Mouse (Mus musculus): ENCODE measurements around the gene Ank3.

DNA sequence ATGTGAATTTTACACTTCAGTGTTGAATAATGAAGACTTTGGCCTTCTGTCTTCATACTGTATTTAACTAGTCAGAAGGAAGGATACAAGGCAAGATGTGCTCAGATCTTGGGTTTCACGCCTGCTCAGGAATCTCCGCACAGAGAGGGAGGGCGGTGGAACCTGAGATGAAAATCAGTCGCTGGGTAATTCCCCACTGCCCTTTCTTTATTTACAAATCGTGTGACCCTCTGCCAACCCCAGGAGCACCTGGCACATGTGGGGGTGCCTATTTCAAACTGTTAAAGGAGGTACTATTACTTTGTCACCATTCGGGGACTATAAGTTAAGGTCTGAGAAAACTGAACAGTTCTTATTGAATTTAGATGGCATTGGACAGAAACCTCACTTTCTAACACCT lies 148.1 kb downstream of the Ank3 start:
- TF ChIP-seq CTCF (IDR thresholded peaks at IDR 0.05; ENCODE audit: extremely low read depth, insufficient read length, insufficient replicate concordance, low read depth, low read length) (no peak), POLR2A (IDR thresholded peaks at IDR 0.05; ENCODE audit: low read depth, low read length) (no peak)
